Mouse (Mus musculus): Measurements from ENCODE around the gene Spic. TPM values are rescaled to one million over a fixed set of nuclear protein-coding genes. Genes with fewer than 3 reads are reported as not detected.
A peak's percentile ranks its signal among the peaks of the same experiment; 100 is the strongest.
"Not testable (repeated sequence)": the region's sequence is repeated elsewhere in the genome, so short reads cannot be mapped to it uniquely, and the experiment has no call there.

Spic gene
- polyA plus RNA-seq, 1 experiment = not detected

DNA sequence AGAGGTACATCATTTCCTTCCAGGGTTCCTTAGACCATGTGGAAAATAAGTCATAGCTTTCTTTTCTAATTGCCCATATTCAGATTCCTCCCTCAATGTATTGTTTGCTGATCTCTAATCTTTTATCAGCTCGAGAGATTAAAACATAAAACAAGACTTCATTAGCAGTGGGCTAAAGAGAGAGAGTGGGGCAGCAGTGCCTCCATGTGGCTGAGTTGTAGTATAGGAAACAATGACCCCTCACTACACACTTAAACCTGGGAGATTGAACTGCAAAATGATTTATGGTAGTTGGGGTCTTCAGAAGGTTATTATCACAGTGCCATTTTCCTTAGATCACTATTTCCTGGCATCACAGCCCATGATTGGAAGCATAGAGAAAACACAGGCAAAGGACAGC, 15.1 kb downstream of the Spic start:
- peak; percentile 75 for TF ChIP-seq CTCF (IDR thresholded peaks at IDR 0.05; ENCODE audit: extremely low read depth, insufficient read depth, low read length)
- TF ChIP-seq POLR2A (IDR thresholded peaks at IDR 0.05; ENCODE audit: extremely low read depth, insufficient read depth, low read length) = no peak
- Histone ChIP-seq H3K27ac (ENCODE audit: insufficient read depth, low read length) (no peak overlapping the region), H3K4me1 (ENCODE audit: control insufficient read depth, insufficient read depth, low read length) (no peaks in the 10 kb centered on the region), H3K4me3 (ENCODE audit: insufficient read depth, low read length) (no peak overlapping the region)

DNA sequence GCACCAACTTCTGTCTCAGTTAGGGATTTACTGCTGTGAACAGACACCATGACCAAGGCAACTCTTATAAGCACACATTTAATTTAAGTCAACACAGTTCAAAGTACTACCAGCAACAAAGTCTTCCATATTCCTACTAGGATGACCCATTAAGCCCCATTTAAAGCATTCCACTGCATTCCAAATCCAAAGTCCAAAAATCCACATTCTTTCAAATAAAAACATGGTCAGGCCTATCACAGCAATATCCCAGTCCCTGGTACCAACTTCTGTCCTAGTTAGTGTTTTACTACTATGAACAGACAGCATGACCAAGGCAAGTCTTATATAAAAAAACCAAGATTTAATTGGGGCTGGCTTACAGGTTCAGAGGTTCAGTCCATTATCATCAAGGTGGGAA, 21.0 kb downstream of the Spic start:
- H3K4me1 ChIP-seq (ENCODE audit: control insufficient read depth, insufficient read depth, low read length); H3K4me3 ChIP-seq (ENCODE audit: insufficient read depth, low read length); H3K27ac ChIP-seq (ENCODE audit: insufficient read depth, low read length): not testable (repeated sequence)

DNA sequence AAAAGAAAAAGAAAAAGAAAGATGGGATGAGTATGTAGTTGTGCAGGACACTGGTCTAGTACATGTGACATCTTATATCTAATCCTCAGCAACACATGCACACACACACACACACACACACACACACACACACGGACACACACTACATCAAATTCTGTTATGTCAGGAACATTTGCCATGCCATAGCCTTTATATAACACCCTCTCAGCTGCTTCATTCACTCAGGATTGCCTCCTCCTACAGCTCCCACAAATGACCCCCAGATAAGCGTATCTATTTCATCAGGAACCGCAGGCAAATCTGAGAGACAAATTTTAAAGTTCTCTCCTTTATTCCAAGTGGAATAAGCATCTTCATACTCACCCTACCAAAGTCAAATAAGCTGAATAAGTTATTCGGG, 25.9 kb downstream of the Spic start:
- H3K4me3 ChIP-seq (ENCODE audit: insufficient read depth, low read length) = no peak overlapping the region
- no peak overlapping the region for H3K27ac ChIP-seq (ENCODE audit: insufficient read depth, low read length)
- no peaks in the 10 kb centered on the region for H3K4me1 ChIP-seq (ENCODE audit: control insufficient read depth, insufficient read depth, low read length)
- TF ChIP-seq CTCF (IDR thresholded peaks at IDR 0.05; ENCODE audit: extremely low read depth, insufficient read depth, low read length) = no peak
- TF ChIP-seq POLR2A (IDR thresholded peaks at IDR 0.05; ENCODE audit: extremely low read depth, insufficient read depth, low read length) = no peak

DNA sequence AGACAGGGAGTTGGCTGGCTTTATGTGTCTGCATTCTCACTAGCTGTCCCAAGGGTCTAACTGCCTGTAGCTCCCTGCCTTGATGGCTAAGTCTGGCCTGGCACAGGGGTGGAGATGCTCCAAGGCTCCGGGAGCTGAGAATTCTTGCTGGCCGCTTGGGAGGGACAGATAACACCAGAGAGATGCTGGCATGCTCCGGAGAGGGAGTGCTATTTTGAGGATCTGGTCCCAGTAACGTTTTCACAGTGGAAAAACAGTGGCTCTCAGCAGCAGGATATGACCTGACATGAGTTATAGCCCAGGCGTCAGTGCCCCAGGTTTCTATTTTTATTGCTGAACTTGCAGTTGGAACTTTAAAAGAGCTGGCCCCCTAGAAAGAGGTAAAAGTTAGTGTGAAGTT, 39.4 kb downstream of the Spic start:
- TF ChIP-seq CTCF (IDR thresholded peaks at IDR 0.05; ENCODE audit: extremely low read depth, insufficient read depth, low read length) (no peak), POLR2A (IDR thresholded peaks at IDR 0.05; ENCODE audit: extremely low read depth, insufficient read depth, low read length) (no peak)
- no peak overlapping the region for H3K27ac ChIP-seq (ENCODE audit: insufficient read depth, low read length)
- H3K4me3 ChIP-seq (ENCODE audit: insufficient read depth, low read length) = no peak overlapping the region
- H3K4me1 ChIP-seq (ENCODE audit: control insufficient read depth, insufficient read depth, low read length) = no peaks in the 10 kb centered on the region

DNA sequence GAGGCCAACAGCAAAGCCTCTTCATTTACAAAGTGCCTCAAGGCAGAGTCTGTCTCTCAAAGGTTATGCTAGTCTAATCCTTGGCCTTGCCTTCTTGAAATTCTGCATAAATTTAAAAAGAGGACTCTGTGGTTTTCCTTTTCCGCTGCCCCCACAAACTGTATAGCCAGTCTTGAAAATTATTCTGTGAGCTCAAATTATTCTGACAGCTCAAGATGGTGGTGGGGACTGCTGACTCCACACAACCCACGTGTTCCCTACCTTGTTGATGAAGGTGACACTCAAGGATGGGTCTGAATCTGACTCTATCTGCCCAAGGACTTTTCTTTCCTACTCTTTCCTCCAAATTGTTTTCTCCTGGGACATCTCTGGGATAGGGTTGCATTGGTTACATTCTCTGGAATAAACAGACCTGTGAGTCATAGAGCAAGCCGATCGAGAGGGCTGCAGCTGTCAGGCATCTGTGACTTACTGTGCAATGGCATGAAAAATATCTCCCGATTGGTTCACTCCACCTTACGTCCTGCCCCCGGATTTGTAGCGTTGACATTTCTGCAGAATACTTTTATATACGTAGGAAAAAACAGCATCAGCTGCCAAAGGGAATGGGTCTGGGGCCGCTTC, 53.4 kb downstream of the Spic start:
- Histone ChIP-seq H3K27ac (ENCODE audit: insufficient read depth, low read length) (no peak overlapping the region), H3K4me3 (ENCODE audit: insufficient read depth, low read length) (no peak overlapping the region), H3K4me1 (ENCODE audit: control insufficient read depth, insufficient read depth, low read length) (no peaks in the 10 kb centered on the region)
- TF ChIP-seq CTCF (IDR thresholded peaks at IDR 0.05; ENCODE audit: extremely low read depth, insufficient read depth, low read length) = no peak
- TF ChIP-seq POLR2A (IDR thresholded peaks at IDR 0.05; ENCODE audit: extremely low read depth, insufficient read depth, low read length) = no peak

- H3K4me1 ChIP-seq (ENCODE audit: control insufficient read depth, insufficient read depth, low read length) = no peaks in the 10 kb centered on the region
- no peak overlapping the region for H3K4me3 ChIP-seq (ENCODE audit: insufficient read depth, low read length)
- no peak overlapping the region for H3K27ac ChIP-seq (ENCODE audit: insufficient read depth, low read length)
- TF ChIP-seq CTCF (IDR thresholded peaks at IDR 0.05; ENCODE audit: extremely low read depth, insufficient read depth, low read length) = no peak
- no peak for TF ChIP-seq POLR2A (IDR thresholded peaks at IDR 0.05; ENCODE audit: extremely low read depth, insufficient read depth, low read length)
These were observed 54.0 kb downstream of the Spic start for GRCm38 (mm10) chr10:88630663-88631329.

DNA sequence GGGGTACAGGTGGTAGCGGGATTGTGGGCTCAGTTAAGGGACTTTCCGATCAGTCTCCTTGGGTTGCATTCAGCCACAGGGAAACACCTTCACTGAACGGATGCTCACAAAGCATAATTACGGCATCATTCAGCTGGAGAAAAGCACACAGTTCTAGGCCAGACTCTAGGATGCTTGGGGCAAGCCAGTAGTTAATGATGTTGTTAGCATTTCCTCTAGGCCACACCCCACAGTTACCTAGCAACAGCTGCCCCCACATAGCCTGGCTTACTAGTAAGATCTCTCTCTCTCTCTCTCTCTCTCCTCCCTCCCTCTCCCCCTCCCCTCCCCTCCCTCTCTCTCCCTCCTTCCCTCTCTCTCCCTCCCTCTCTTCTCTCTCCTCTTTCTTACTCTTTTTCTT, 57.8 kb downstream of the Spic start:
- no peak overlapping the region for H3K4me3 ChIP-seq (ENCODE audit: insufficient read depth, low read length)
- peaks cover 2% of the 10 kb centered on the region for H3K4me1 ChIP-seq (ENCODE audit: control insufficient read depth, insufficient read depth, low read length)
- no peak for TF ChIP-seq CTCF (IDR thresholded peaks at IDR 0.05; ENCODE audit: extremely low read depth, insufficient read depth, low read length)
- no peak for TF ChIP-seq POLR2A (IDR thresholded peaks at IDR 0.05; ENCODE audit: extremely low read depth, insufficient read depth, low read length)
- H3K27ac ChIP-seq (ENCODE audit: insufficient read depth, low read length) = no peak overlapping the region

DNA sequence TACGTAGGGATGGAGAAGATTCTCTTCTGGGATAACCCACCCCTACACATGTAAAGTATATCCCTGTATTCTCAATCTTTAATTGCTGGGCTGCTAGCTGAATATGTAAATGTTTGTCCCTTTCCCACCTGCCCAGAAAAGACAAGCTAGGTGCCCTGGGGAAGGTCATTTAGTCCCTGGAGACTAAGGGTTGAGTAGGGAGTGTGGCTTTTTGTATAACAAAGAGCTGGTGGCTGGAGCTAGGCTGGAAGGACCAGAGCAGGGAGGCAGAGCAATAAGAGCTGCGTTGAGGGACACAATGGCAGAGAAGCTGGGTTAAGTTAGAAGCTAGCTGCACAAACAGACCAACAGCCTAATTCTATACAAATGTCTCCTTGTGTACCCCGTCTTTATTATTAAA, 58.6 kb downstream of the Spic start:
- H3K4me1 ChIP-seq (ENCODE audit: control insufficient read depth, insufficient read depth, low read length) = peaks cover 2% of the 10 kb centered on the region
- H3K27ac ChIP-seq (ENCODE audit: insufficient read depth, low read length) = no peak overlapping the region
- TF ChIP-seq POLR2A (IDR thresholded peaks at IDR 0.05; ENCODE audit: extremely low read depth, insufficient read depth, low read length) (no peak), CTCF (IDR thresholded peaks at IDR 0.05; ENCODE audit: extremely low read depth, insufficient read depth, low read length) (no peak)
- no peak overlapping the region for H3K4me3 ChIP-seq (ENCODE audit: insufficient read depth, low read length)

Other genes with a start within 250 kb of the Spic start
- gene Sycp3, start 225.4 kb downstream of the Spic start, polyA plus RNA-seq (2012; rRNA removed) = 0.34 and 0.44 TPM in 2 replicates
- gene Chpt1, start 180.9 kb downstream of the Spic start, polyA plus RNA-seq (2012; rRNA removed) = 22.2 and 22.8 TPM in 2 replicates
- gene Mybpc1, start 79.9 kb downstream of the Spic start, polyA plus RNA-seq (2012; rRNA removed) = 2.6 and 3.3 TPM in 2 replicates
- gene Arl1, start 45.8 kb upstream of the Spic start, polyA plus RNA-seq (2012; rRNA removed) = 130 and 132 TPM in 2 replicates
- 18.0 and 18.7 TPM in 2 replicates for gene Utp20, start 141.8 kb upstream of the Spic start, polyA plus RNA-seq (2012; rRNA removed)
- gene Slc5a8, start 201.0 kb upstream of the Spic start, polyA plus RNA-seq (2012; rRNA removed) = 0.04 TPM in 1 of 2 replicates, not detected in the other